Mouse (Mus musculus) brain, embryonic 14.5 days (tissue): ENCODE measurements around the gene Dnajb5. TPM values are rescaled to one million over a fixed set of nuclear protein-coding genes. Genes with fewer than 3 reads are reported as not detected.
"Not testable (repeated sequence)": the region's sequence is repeated elsewhere in the genome, so short reads cannot be mapped to it uniquely, and the experiment has no call there.

Experiments
- DNase-seq: peaks from one replicate; pipeline ENCODE4 v3.0.0-alpha.2; 2011; ENCODE audit warnings: low read depth
- CTCF ChIP-seq: fragments of 200-500 bp; IDR thresholded peaks from 2 replicates; pipeline ENCODE4 v1.5.1; 2012; ENCODE audit warnings: inconsistent platforms, mild to moderate bottlenecking, moderate library complexity, borderline replicate concordance; ENCODE audit not compliant: insufficient read depth, insufficient read length; ENCODE audit errors: extremely low read depth
- POLR2A ChIP-seq: fragments of 200-500 bp; IDR thresholded peaks from 2 replicates; pipeline ENCODE4 v1.6.1; 2012; ENCODE audit warnings: mild to moderate bottlenecking, inconsistent platforms, borderline replicate concordance; ENCODE audit not compliant: poor library complexity, insufficient read depth, insufficient read length, severe bottlenecking; ENCODE audit errors: extremely low read depth
- polyA plus RNA-seq: library from polyadenylated mRNA; depleted of rRNA; stranded (reverse); fragments of >200 nt; gene quantifications from 2 replicates; pipeline ENCODE4 v1.2.3, GENCODE M21; 2012

The Dnajb5 gene
- polyA plus RNA-seq, 1 experiment = 101 TPM

GRCm38 (mm10) chr4:42957306-42957705 is 7.7 kb downstream of the Dnajb5 start:
- TF ChIP-seq POLR2A = no peak
- TF ChIP-seq CTCF = no peak
- no peak for DNase-seq

GRCm38 (mm10) chr4:42957979-42958378 is 8.4 kb downstream of the Dnajb5 start:
- DNase-seq = no peak
- no peak for TF ChIP-seq POLR2A

DNA sequence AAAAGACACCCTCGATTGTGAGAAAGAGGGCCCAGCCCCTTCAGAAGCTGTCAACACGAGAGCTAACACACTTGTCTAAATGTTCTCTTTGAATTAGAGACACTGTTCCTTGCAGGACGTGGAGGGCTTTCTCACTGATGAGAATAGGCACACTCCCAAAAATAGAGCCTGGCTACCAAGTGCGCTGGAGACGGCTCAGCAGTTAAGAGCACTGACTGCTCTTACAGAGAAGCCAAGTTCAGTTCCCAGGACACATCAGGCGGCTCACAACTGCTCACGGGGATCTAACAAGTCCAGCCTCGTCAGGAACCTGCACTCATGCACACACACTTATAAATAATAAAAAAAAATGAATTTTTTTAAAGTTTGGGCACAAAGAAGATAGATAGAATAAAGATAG is 9.3 kb downstream of the Dnajb5 start:
- TF ChIP-seq CTCF (no peak), POLR2A (no peak)
- DNase-seq = no peak

GRCm38 (mm10) chr4:42959382-42959781 is 9.8 kb downstream of the Dnajb5 start:
- TF ChIP-seq POLR2A (no peak), CTCF (no peak)
- DNase-seq = no peak

- DNase-seq = peak; percentile 78
- TF ChIP-seq CTCF (peak; percentile 77), POLR2A (no peak)
Observed at GRCm38 (mm10) chr4:42961592-42961991, 12.0 kb downstream of the Dnajb5 start.

GRCm38 (mm10) chr4:42963480-42963879 is 13.9 kb downstream of the Dnajb5 start:
- DNase-seq = no peak
- TF ChIP-seq CTCF = no peak
- no peak for TF ChIP-seq POLR2A

- peak; percentile 86 for DNase-seq
- TF ChIP-seq CTCF (peak; percentile 85; the same call in 1 of the 2 replicates), POLR2A (no peak)
Observed at GRCm38 (mm10) chr4:42965039-42965719, 15.6 kb downstream of the Dnajb5 start.

- TF ChIP-seq POLR2A (no peak), CTCF (no peak)
- DNase-seq = no peak
Observed at GRCm38 (mm10) chr4:42969304-42969703, 19.7 kb downstream of the Dnajb5 start, which contains the start of gene 1700022I11Rik. Gene 1700022I11Rik (plus strand): TSS chr4:42969604.

GRCm38 (mm10) chr4:42972952-42973351 is 23.3 kb downstream of the Dnajb5 start:
- TF ChIP-seq POLR2A = no peak
- TF ChIP-seq CTCF = no peak
- DNase-seq = no peak

GRCm38 (mm10) chr4:42973868-42974267 is 24.3 kb downstream of the Dnajb5 start:
- TF ChIP-seq CTCF (no peak), POLR2A (no peak)
- DNase-seq = no peak

- DNase-seq = no peak
- no peak for TF ChIP-seq POLR2A
- no peak; the same call in 1 of the 2 replicates for TF ChIP-seq CTCF
Observed at GRCm38 (mm10) chr4:42978062-42978461, 28.4 kb downstream of the Dnajb5 start.

DNA sequence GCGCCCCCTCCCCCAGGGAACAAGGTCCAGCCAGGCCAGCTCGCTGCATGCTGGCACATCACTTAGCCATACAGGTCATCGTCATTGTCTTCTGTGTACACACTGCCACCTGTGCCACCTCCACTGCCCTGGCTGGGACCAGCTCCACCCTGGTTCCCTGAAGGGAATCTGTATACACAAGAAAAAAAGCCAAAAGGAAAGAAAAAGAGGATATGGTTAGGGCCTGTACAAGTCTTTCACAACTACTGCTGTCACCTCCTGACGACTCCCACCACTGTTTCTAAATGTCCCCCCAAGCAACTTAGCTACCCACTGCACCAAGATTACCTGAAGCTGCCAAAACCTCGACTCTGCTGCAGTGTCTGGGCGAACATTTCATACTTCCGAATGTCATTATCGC is 30.9 kb downstream of the Dnajb5 start:
- not testable (repeated sequence) for DNase-seq
